ENCODE assay signal across 1 mouse cellular context in the genomic region with DNA sequence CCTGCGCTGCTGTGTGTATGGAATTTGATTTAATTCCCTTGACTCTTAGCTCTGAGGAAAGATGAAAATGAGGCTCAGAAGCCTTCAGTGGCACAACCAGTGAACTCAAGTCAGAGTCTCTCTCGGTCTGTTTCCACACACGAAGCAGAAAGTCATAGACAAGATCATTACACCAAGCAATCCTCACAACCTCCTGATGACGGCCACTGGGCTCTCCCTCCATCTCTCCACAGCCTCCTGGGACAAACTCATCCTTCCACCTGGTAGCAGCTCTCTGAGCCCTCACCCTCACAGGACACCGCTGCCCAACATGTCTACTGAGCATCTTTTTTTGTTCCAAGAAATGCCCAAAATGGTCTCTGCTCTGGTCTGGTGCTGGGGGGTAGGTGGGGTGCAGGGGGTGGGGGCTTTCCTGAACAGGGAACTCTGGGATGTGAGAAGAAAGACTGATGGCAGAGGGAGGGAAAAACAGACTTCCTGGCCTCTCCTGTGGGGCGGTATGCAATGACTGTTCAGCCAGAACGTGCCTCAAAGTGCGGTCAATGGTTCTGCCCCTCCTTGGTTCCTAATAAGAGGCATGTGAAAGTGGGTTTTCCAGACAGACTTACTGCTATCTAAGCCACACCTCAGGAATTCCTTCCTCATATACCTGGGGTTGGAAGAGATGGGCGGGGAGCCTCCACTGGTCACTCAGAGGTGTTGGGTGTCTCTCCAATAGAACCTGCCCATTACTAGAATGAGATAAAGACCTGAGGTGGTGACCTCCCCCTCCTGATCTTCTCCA.
TF ChIP-seq lines count a peak whose summit lies in the region.

No protein-coding gene starts in this region.

TF ChIP-seq in CH12.LX, 34 proteins besides CTCF, POLR2A, EP300 and RAD21:
- peak; percentile 31; the same call in 1 of the 2 replicates for TF ChIP-seq MAX (IDR thresholded peaks at IDR 0.05; ENCODE audit: low read length)
- TF ChIP-seq CHD1 (IDR thresholded peaks at IDR 0.05; ENCODE audit: low read depth, low read length): no peak
- TF ChIP-seq JUND (conservative IDR thresholded peaks at IDR 0.05; ENCODE audit: low read depth, low read length): no peak
- TF ChIP-seq RCOR1 (conservative IDR thresholded peaks at IDR 0.05; ENCODE audit: low read depth, low read length): no peak
- no peak for TF ChIP-seq MEF2A (IDR thresholded peaks at IDR 0.05; ENCODE audit: borderline replicate concordance, low read depth, low read length)
- peak; percentile 59 for TF ChIP-seq BHLHE40 (IDR thresholded peaks at IDR 0.05; ENCODE audit: low read depth, low read length)
- TF ChIP-seq ZKSCAN1 (IDR thresholded peaks at IDR 0.05; ENCODE audit: borderline replicate concordance, low read depth, low read length): no peak
- 0 out of 2 replicates have a peak, but pooled peaks have one; percentile 27 for TF ChIP-seq TCF12 (IDR thresholded peaks at IDR 0.05; ENCODE audit: low read depth, low read length)
